Mouse (Mus musculus): ENCODE data around the gene Sorbs1. TPM values are rescaled to one million over a fixed set of nuclear protein-coding genes. Genes with fewer than 3 reads are reported as not detected.

Sorbs1 gene
- polyA plus RNA-seq, 1 experiment from 2014 or later, result 111 TPM

DNA sequence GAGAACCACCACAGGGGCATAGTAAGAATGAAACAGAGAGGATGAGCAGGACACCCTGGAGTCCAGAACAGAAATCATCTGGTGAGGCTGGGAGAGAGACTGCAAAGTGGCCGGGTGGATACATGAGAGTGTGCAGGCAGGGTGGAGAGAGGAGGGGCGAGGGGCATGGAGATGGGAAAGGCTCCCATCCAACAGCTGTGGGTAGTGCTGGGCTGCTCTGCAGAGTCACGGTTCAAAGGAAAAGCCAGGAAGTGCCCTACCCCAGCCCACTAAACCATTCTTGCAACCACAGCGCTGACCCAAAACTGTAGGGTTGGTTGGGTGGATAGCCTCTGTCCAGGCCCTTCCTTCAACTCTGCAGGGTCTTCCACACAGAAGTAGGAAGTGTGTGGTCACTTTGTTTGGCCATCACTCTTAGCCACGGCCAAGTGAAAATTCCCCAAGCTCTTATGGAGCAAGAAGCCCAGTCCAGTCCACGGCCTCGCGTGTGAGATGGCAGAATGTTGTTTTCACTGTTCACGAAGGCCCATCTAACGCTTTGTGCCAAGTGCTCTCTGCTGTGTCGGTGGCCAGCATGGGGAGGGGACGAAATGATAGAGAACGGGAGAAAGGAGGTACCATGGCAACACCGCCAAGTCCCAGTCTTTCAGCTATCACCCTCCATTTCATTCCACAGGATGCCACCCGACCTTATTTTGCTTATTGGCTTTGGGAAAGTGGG, 203.0 kb downstream of the Sorbs1 start:
- Histone ChIP-seq H3K4me3 (ENCODE audit: low read depth, low read length) (no peak overlapping the region), H3K4me2 (replicated peaks; ENCODE audit: low read depth) (no peak overlapping the region), H3K27me3 (ENCODE audit: control insufficient read depth, insufficient read depth, low read length) (no peaks in the 10 kb centered on the region), H3K36me3 (ENCODE audit: control insufficient read depth, insufficient read depth, low read length) (peaks cover 6% of the 10 kb centered on the region; the same call in 1 of the 2 replicates), H3K27ac (replicated peaks) (no peak overlapping the region), H3K4me1 (replicated peaks; ENCODE audit: control insufficient read depth, insufficient read depth) (no peaks in the 10 kb centered on the region), H3K9me3 (ENCODE audit: control insufficient read depth, low read length) (no peaks in the 10 kb centered on the region), H3K9ac (ENCODE audit: low read length) (no peak overlapping the region)
- no peak for ATAC-seq (ENCODE audit: low FRiP score, low TSS enrichment)
- TF ChIP-seq CTCF (IDR thresholded peaks at IDR 0.05; ENCODE audit: low read depth), result no peak
- no peak for TF ChIP-seq EP300 (optimal IDR thresholded peaks at IDR 0.05)
- DNase-seq (ENCODE audit: low spot score), result no peak
- 88% methylated on average over 15 of the region's 15 CpGs for WGBS

DNA sequence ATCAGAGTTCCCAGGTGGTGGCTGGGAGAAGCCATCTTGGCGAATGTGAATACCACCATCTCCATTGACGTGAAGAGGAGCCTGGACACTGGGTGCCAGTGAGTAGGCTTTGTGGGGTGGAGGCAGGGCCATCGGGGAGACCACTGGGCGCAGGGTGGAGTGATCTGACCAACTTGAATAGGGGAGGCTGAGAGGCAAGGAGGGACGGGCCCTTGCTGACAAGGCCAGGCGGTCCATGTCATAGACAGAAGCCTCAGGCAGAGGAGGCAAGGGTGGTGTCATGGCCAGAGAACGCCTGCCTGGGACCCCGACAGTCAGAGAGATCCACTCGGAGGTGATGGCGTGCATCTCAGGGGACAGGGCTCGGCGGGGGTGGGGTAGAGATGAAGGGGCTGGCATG, 203.7 kb downstream of the Sorbs1 start:
- ATAC-seq (ENCODE audit: low FRiP score, low TSS enrichment), result no peak
- H3K27me3 ChIP-seq (ENCODE audit: control insufficient read depth, insufficient read depth, low read length), result no peaks in the 10 kb centered on the region

DNA sequence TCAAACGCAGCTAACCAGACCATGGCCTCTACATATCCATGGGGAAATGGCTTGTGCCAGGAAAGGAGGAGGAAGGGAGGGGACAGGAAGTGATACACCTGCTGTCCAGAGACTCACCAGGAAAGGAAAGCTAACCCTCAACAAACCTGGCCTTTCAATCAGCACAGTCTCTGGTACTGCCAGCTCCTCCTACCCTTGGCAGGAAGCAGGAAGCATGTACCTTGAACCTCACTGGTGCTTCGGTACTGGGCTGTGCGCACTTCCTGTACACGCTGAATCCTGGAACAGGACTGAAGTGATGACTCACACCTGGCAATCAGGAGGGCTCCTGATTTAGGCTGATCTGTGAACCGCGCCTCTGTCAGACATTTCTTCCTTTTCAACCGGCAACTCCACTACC, 206.0 kb downstream of the Sorbs1 start:
- Histone ChIP-seq H3K4me1 (replicated peaks; ENCODE audit: control insufficient read depth, insufficient read depth) (no peaks in the 10 kb centered on the region), H3K9ac (ENCODE audit: low read length) (no peak overlapping the region), H3K4me2 (replicated peaks; ENCODE audit: low read depth) (no peak overlapping the region), H3K36me3 (ENCODE audit: control insufficient read depth, insufficient read depth, low read length) (peaks cover 6% of the 10 kb centered on the region; the same call in 1 of the 2 replicates), H3K4me3 (ENCODE audit: low read depth, low read length) (no peak overlapping the region), H3K27ac (replicated peaks) (no peak overlapping the region; the same call in 1 of the 2 replicates), H3K9me3 (ENCODE audit: control insufficient read depth, low read length) (no peaks in the 10 kb centered on the region), H3K27me3 (ENCODE audit: control insufficient read depth, insufficient read depth, low read length) (no peaks in the 10 kb centered on the region)
- DNase-seq (ENCODE audit: low spot score) (peak; percentile 44), ATAC-seq (ENCODE audit: low FRiP score, low TSS enrichment) (peak; percentile 91)
- TF ChIP-seq CTCF (IDR thresholded peaks at IDR 0.05; ENCODE audit: low read depth) (no peak), EP300 (optimal IDR thresholded peaks at IDR 0.05) (no peak)
- 72% methylated on average over 7 of the region's 7 CpGs for WGBS

More for the DNA sequence above, 203.7 kb downstream of the Sorbs1 start:
- H3K4me1 ChIP-seq (replicated peaks; ENCODE audit: control insufficient read depth, insufficient read depth), result no peaks in the 10 kb centered on the region
- no peak overlapping the region for H3K27ac ChIP-seq (replicated peaks)
- H3K4me2 ChIP-seq (replicated peaks; ENCODE audit: low read depth), result no peak overlapping the region
- no peak overlapping the region for H3K9ac ChIP-seq (ENCODE audit: low read length)
- no peak overlapping the region for H3K4me3 ChIP-seq (ENCODE audit: low read depth, low read length)
- WGBS, result 95% methylated on average over 12 of the region's 12 CpGs
- H3K36me3 ChIP-seq (ENCODE audit: control insufficient read depth, insufficient read depth, low read length), result peaks cover 6% of the 10 kb centered on the region; the same call in 1 of the 2 replicates
- no peaks in the 10 kb centered on the region for H3K9me3 ChIP-seq (ENCODE audit: control insufficient read depth, low read length)
- no peak for DNase-seq (ENCODE audit: low spot score)
- no peak for TF ChIP-seq EP300 (optimal IDR thresholded peaks at IDR 0.05)
- no peak for TF ChIP-seq CTCF (IDR thresholded peaks at IDR 0.05; ENCODE audit: low read depth)

DNA sequence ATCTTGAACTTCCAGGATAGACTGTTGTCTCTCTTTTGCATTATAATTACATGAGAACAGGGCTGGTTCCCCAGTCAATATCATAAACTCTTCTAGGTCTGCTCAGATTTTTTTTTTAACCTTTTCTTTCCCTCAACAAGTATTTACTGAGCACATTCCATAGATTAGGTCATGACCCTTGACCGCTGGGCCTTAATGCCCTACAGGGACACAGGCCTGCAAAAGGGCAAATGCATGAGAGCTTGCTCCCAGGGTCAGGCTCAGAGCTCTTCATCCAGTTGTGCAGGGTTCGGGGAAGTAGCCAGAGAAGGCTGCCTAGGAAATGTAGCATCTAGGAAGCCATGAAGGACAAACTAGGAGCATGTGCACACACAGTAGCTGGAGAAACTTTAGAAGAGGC, 206.9 kb downstream of the Sorbs1 start:
- Histone ChIP-seq H3K27ac (replicated peaks) (no peak overlapping the region; the same call in 1 of the 2 replicates), H3K9ac (ENCODE audit: low read length) (no peak overlapping the region), H3K9me3 (ENCODE audit: control insufficient read depth, low read length) (no peaks in the 10 kb centered on the region), H3K27me3 (ENCODE audit: control insufficient read depth, insufficient read depth, low read length) (no peaks in the 10 kb centered on the region), H3K4me3 (ENCODE audit: low read depth, low read length) (no peak overlapping the region), H3K4me2 (replicated peaks; ENCODE audit: low read depth) (no peak overlapping the region), H3K4me1 (replicated peaks; ENCODE audit: control insufficient read depth, insufficient read depth) (no peaks in the 10 kb centered on the region), H3K36me3 (ENCODE audit: control insufficient read depth, insufficient read depth, low read length) (peaks cover 6% of the 10 kb centered on the region; the same call in 1 of the 2 replicates)
- WGBS, result 69% methylated on average over 2 of the region's 2 CpGs
- ATAC-seq (ENCODE audit: low FRiP score, low TSS enrichment) (no peak), DNase-seq (ENCODE audit: low spot score) (no peak)
- TF ChIP-seq CTCF (IDR thresholded peaks at IDR 0.05; ENCODE audit: low read depth) (no peak), EP300 (optimal IDR thresholded peaks at IDR 0.05) (no peak)

DNA sequence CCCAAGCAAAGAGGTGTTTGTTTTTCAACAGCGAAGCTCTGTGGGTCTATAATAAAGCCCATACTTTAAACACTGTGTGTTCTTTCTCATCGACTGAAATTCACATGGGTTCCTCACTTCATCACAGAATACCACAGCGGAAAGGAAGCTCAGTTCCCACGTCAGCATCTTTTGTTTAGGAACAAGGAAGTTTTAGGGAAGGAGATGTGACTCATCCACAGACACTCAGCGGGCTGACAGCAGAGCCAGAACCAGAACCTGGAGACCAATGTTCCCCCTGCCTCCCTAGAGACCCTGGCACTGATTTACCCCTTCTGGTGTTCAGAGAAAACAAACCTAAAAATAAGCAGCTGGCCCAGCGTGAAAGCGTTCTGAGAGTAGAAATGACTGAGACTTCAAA, 208.1 kb downstream of the Sorbs1 start:
- WGBS, result 48% methylated on average over 7 of the region's 7 CpGs
- ATAC-seq (ENCODE audit: low FRiP score, low TSS enrichment) (no peak), DNase-seq (ENCODE audit: low spot score) (no peak)
- Histone ChIP-seq H3K36me3 (ENCODE audit: control insufficient read depth, insufficient read depth, low read length) (peaks cover 6% of the 10 kb centered on the region; the same call in 1 of the 2 replicates), H3K4me3 (ENCODE audit: low read depth, low read length) (no peak overlapping the region), H3K9me3 (ENCODE audit: control insufficient read depth, low read length) (no peaks in the 10 kb centered on the region), H3K27ac (replicated peaks) (no peak overlapping the region), H3K9ac (ENCODE audit: low read length) (no peak overlapping the region), H3K4me2 (replicated peaks; ENCODE audit: low read depth) (no peak overlapping the region), H3K4me1 (replicated peaks; ENCODE audit: control insufficient read depth, insufficient read depth) (no peaks in the 10 kb centered on the region), H3K27me3 (ENCODE audit: control insufficient read depth, insufficient read depth, low read length) (no peaks in the 10 kb centered on the region)
- no peak for TF ChIP-seq CTCF (IDR thresholded peaks at IDR 0.05; ENCODE audit: low read depth)
- no peak for TF ChIP-seq EP300 (optimal IDR thresholded peaks at IDR 0.05)

DNA sequence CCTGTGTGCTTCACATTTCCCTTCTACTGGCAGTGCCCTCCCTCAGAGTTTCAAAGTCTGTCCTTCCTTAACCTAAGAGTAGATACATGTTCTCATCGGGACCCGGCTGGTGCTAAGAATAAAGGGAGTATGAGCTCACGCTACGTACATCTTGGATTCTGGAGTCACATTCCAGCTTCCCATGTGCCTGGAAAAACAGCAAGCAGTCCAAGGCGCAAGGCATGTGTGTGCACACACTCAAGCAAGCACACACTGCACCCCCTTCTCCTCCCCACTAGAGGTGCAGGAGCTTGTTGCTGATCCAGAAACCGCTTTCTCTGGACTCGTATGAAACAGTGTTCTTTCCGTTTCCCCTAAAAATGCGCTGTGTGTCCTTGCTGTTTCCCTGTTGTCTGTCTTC, 210.7 kb downstream of the Sorbs1 start:
- ATAC-seq (ENCODE audit: low FRiP score, low TSS enrichment), result peak; percentile 29; the same call in 1 of the 2 replicates
- Histone ChIP-seq H3K4me1 (replicated peaks; ENCODE audit: control insufficient read depth, insufficient read depth) (no peaks in the 10 kb centered on the region), H3K36me3 (ENCODE audit: control insufficient read depth, insufficient read depth, low read length) (no peaks in the 10 kb centered on the region; the same call in 1 of the 2 replicates), H3K27ac (replicated peaks) (0 out of 2 replicates have a peak overlapping the region, but pooled peaks have one; percentile 24), H3K4me3 (ENCODE audit: low read depth, low read length) (no peak overlapping the region), H3K27me3 (ENCODE audit: control insufficient read depth, insufficient read depth, low read length) (no peaks in the 10 kb centered on the region), H3K9ac (ENCODE audit: low read length) (no peak overlapping the region), H3K4me2 (replicated peaks; ENCODE audit: low read depth) (no peak overlapping the region), H3K9me3 (ENCODE audit: control insufficient read depth, low read length) (no peaks in the 10 kb centered on the region)
- 70% methylated on average over 9 of the region's 9 CpGs for WGBS
- TF ChIP-seq CTCF (IDR thresholded peaks at IDR 0.05; ENCODE audit: low read depth) (peak; percentile 39; the same call in 1 of the 2 replicates), EP300 (optimal IDR thresholded peaks at IDR 0.05) (no peak)
- no peak for DNase-seq (ENCODE audit: low spot score)

Measured in stomach, postnatal 0 days (tissue).